Mouse (Mus musculus) heart, embryonic 10.5 days (tissue): ENCODE results near the gene Pfas. TPM values are rescaled to one million over a fixed set of nuclear protein-coding genes. Genes with fewer than 3 reads are reported as not detected.
A peak's percentile ranks its signal among the peaks of the same experiment; 100 is the strongest.
"Not testable (repeated sequence)": the region's sequence is repeated elsewhere in the genome, so short reads cannot be mapped to it uniquely, and the experiment has no call there.

Experiments
- DNase-seq: peaks from one replicate; pipeline ENCODE4 v3.0.0-alpha.2; 2017; ENCODE audit warnings: low spot score
- H3K27ac ChIP-seq: fragments of 300-500 bp; sonication (generic); 2 replicates; pipeline ENCODE4 v1.5.1; 2016; ENCODE audit warnings: mild to moderate bottlenecking
- H3K27me3 ChIP-seq: fragments of 300-500 bp; sonication (generic); 2 replicates; pipeline ENCODE4 v1.6.1; 2016; ENCODE audit warnings: mild to moderate bottlenecking; ENCODE audit not compliant: poor library complexity, insufficient read depth, severe bottlenecking
- H3K36me3 ChIP-seq: fragments of 300-500 bp; sonication (generic); 2 replicates; pipeline ENCODE4 v1.6.1; 2016; ENCODE audit warnings: mild to moderate bottlenecking, moderate library complexity
- H3K4me1 ChIP-seq: fragments of 300-500 bp; sonication (generic); 2 replicates; pipeline ENCODE4 v1.6.1; 2016; ENCODE audit warnings: mild to moderate bottlenecking
- H3K4me3 ChIP-seq: fragments of 300-500 bp; sonication (generic); 2 replicates; pipeline ENCODE4 v1.5.1; 2016; ENCODE audit warnings: mild to moderate bottlenecking, moderate library complexity
- H3K9me3 ChIP-seq: fragments of 300-500 bp; sonication (generic); 2 replicates; pipeline ENCODE4 v1.6.1; 2016; ENCODE audit warnings: mild to moderate bottlenecking, moderate library complexity
- WGBS: fragments of 180-500 bp; shearing (Covaris S2); methylation state at CpG from one replicate; pipeline ENCODE4 v1.1.7; 2016; 5-methylcytosine and 5-hydroxymethylcytosine counted together
- microRNA-seq: library from miRNA; unstranded; fragments of <30 nt; microRNA quantifications from one replicate; pipeline ENCODE4, GENCODE M21; 2017
- polyA plus RNA-seq: library from polyadenylated mRNA; unstranded; fragments of >200 nt; fragmentation: Nextera tagmentation; extraction: Ambion mirVana; gene quantifications from 2 replicates; pipeline ENCODE4 v1.2.1, GENCODE M21; 2016

Pfas gene
- polyA plus RNA-seq, 1 experiment from 2014 or later = 35.6 TPM

GRCm38 (mm10) chr11:68942731-68943130 is 65.5 kb downstream of the Pfas start:
- H3K36me3 ChIP-seq = peaks cover 18% of the 10 kb centered on the region; the same call in 1 of the 2 replicates
- WGBS = 73% methylated on average over 8 of the region's 8 CpGs
- no peak for DNase-seq
- H3K27me3 ChIP-seq = peaks cover 20% of the 10 kb centered on the region
- no peaks in the 10 kb centered on the region for H3K9me3 ChIP-seq
- no peak overlapping the region for H3K27ac ChIP-seq
- H3K4me3 ChIP-seq = no peak overlapping the region
- peaks cover 32% of the 10 kb centered on the region for H3K4me1 ChIP-seq

- Histone ChIP-seq H3K27me3 (no peaks in the 10 kb centered on the region), H3K36me3 (peaks cover 13% of the 10 kb centered on the region; the same call in 1 of the 2 replicates), H3K9me3 (no peaks in the 10 kb centered on the region), H3K4me3 (peak overlapping the region; percentile 59), H3K27ac (peak overlapping the region; percentile 87; the same call in 1 of the 2 replicates), H3K4me1 (peaks cover 18% of the 10 kb centered on the region; the same call in 1 of the 2 replicates)
- WGBS = 62% methylated on average over 4 of the region's 4 CpGs
- DNase-seq = no peak
Measured at GRCm38 (mm10) chr11:68940516-68940915, 67.7 kb downstream of the Pfas start.

- peak overlapping the region; percentile 87 for H3K27ac ChIP-seq
- peaks cover 18% of the 10 kb centered on the region; the same call in 1 of the 2 replicates for H3K4me1 ChIP-seq
- no peaks in the 10 kb centered on the region for H3K9me3 ChIP-seq
- no peaks in the 10 kb centered on the region for H3K27me3 ChIP-seq
- H3K4me3 ChIP-seq = peak overlapping the region; percentile 59
- WGBS = 7% methylated on average over 16 of the region's 16 CpGs
- DNase-seq = peak; percentile 95
- peaks cover 8% of the 10 kb centered on the region; the same call in 1 of the 2 replicates for H3K36me3 ChIP-seq
Measured at GRCm38 (mm10) chr11:68939451-68940304, 68.6 kb downstream of the Pfas start.

GRCm38 (mm10) chr11:68936951-68937350 is 71.3 kb downstream of the Pfas start:
- H3K27ac ChIP-seq, DNase-seq, H3K36me3 ChIP-seq, H3K9me3 ChIP-seq, H3K4me3 ChIP-seq, H3K27me3 ChIP-seq, H3K4me1 ChIP-seq: not testable (repeated sequence)
- 77% methylated on average over 4 of the region's 4 CpGs for WGBS

Small RNA genes within 50 kb of the gene (microRNA-seq; reads per million reads assigned to microRNA genes)
- 8.1 reads per million, percentile 23 among the genes with 10 or more reads in this experiment for gene Mir3062

Other genes starting within 250 kb of the Pfas start
- 68.7 and 69.2 TPM in 2 replicates for gene Ndel1, start 136.6 kb downstream of the Pfas start, polyA plus RNA-seq
- gene Rnf222, start 119.9 kb downstream of the Pfas start, polyA plus RNA-seq = 0.09 and 0.11 TPM in 2 replicates
- 711 and 869 TPM in 2 replicates for gene Rpl26, start 106.9 kb downstream of the Pfas start, polyA plus RNA-seq
- not detected in 2 replicates for gene Odf4, start 81.4 kb downstream of the Pfas start, polyA plus RNA-seq
- gene Arhgef15, start 51.0 kb downstream of the Pfas start, polyA plus RNA-seq = 10.5 and 13.4 TPM in 2 replicates
- 1.2 and 1.5 TPM in 2 replicates for gene Slc25a35, start 40.3 kb downstream of the Pfas start, polyA plus RNA-seq
- 79.6 and 82.1 TPM in 2 replicates for gene Rangrf, start 33.3 kb downstream of the Pfas start, polyA plus RNA-seq
- gene Ctc1, start 7.5 kb upstream of the Pfas start, polyA plus RNA-seq = 69.0 and 76.7 TPM in 2 replicates
- gene Aurkb, start 37.2 kb upstream of the Pfas start, polyA plus RNA-seq = 110 and 147 TPM in 2 replicates
- 8.2 and 9.0 TPM in 2 replicates for gene Borcs6, start 51.3 kb upstream of the Pfas start, polyA plus RNA-seq
- 29.1 and 30.4 TPM in 2 replicates for gene Tmem107, start 62.3 kb upstream of the Pfas start, polyA plus RNA-seq
- 85.8 and 93.0 TPM in 2 replicates for gene Vamp2, start 80.0 kb upstream of the Pfas start, polyA plus RNA-seq
- 8.0 and 8.8 TPM in 2 replicates for gene Per1, start 86.8 kb upstream of the Pfas start, polyA plus RNA-seq
- 0.60 and 0.63 TPM in 2 replicates for gene Hes7, start 111.9 kb upstream of the Pfas start, polyA plus RNA-seq
- gene 9130213A22Rik, start 114.1 kb upstream of the Pfas start, polyA plus RNA-seq = 0.16 and 0.17 TPM in 2 replicates
- gene Aloxe3, start 117.4 kb upstream of the Pfas start, polyA plus RNA-seq = 0.16 and 0.25 TPM in 2 replicates
- gene Alox12b, start 148.5 kb upstream of the Pfas start, polyA plus RNA-seq = not detected in 2 replicates
- gene Alox8, start 189.4 kb upstream of the Pfas start, polyA plus RNA-seq = 1.1 and 1.2 TPM in 2 replicates
- gene Gucy2e, start 228.6 kb upstream of the Pfas start, polyA plus RNA-seq = 0.24 and 0.46 TPM in 2 replicates